Mouse (Mus musculus) thymus, adult 2 months (tissue): Measurements from ENCODE around the gene Nrp2.

Source experiments
- CTCF ChIP-seq: fragments of 200-500 bp; IDR thresholded peaks from 2 replicates; pipeline ENCODE4 v1.5.1; 2012; ENCODE audit warnings: mild to moderate bottlenecking, control low read depth, low read length, moderate library complexity, borderline replicate concordance; ENCODE audit not compliant: control insufficient read depth, poor library complexity, insufficient read depth; ENCODE audit errors: extremely low read depth
- POLR2A ChIP-seq: fragments of 200-500 bp; IDR thresholded peaks from 2 replicates; pipeline ENCODE4 v1.6.1; 2012; ENCODE audit warnings: mild to moderate bottlenecking, low read length, control low read depth, moderate library complexity; ENCODE audit not compliant: control insufficient read depth, poor library complexity, insufficient read depth; ENCODE audit errors: extremely low read depth

DNA sequence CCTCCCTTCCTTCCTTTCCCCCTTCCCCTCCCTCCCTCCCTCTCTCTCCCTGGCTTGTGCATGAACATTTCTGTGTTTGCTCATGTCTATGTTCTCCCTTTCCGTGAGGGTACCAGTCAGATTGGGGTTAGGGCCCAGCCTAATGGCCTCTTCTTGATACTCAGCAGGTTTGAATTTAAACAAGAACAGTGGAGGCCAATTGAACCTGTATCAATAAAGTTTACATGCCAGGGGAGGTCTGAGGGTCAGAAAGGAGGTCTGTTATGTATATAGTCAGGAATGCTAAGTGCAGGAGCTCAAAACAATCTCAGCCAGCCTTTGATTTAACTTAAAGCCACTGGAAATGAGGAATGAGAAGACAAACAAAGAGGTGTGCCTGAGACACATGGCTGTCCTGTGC, 110.9 kb downstream of the Nrp2 start:
- no peak for TF ChIP-seq POLR2A
- TF ChIP-seq CTCF = no peak
